Mouse (Mus musculus) heart, embryonic 12.5 days (tissue): Measurements from ENCODE around the gene Gm9495. TPM values are rescaled to one million over a fixed set of nuclear protein-coding genes. Genes with fewer than 3 reads are reported as not detected.
"Not testable (repeated sequence)": the region's sequence is repeated elsewhere in the genome, so short reads cannot be mapped to it uniquely, and the experiment has no call there.

Experiments
- ATAC-seq: fragments of 200-750 bp; cut with Nextera tagmentation; 2 replicates; pipeline ENCODE4 v1.8.0; 2017; ENCODE audit warnings: moderate TSS enrichment, moderate library complexity; ENCODE audit not compliant: insufficient number of reproducible peaks, low FRiP score
- H3K27ac ChIP-seq: fragments of 300-500 bp; sonication (generic); 2 replicates; pipeline ENCODE4 v1.5.1; 2016; ENCODE audit warnings: mild to moderate bottlenecking, moderate library complexity; ENCODE audit not compliant: poor library complexity, severe bottlenecking
- H3K27me3 ChIP-seq: fragments of 300-500 bp; sonication (generic); replicated peaks from 2 replicates; pipeline ENCODE4 v1.6.1; 2016; ENCODE audit warnings: mild to moderate bottlenecking, moderate library complexity
- H3K36me3 ChIP-seq: fragments of 300-500 bp; sonication (generic); 2 replicates; pipeline ENCODE4 v1.6.1; 2016; ENCODE audit warnings: mild to moderate bottlenecking, moderate library complexity
- H3K4me1 ChIP-seq: fragments of 300-500 bp; sonication (generic); replicated peaks from 2 replicates; pipeline ENCODE4 v1.6.1; 2016; ENCODE audit warnings: mild to moderate bottlenecking
- H3K4me2 ChIP-seq: fragments of 300-500 bp; sonication (generic); 2 replicates; pipeline ENCODE4 v1.6.1; 2016; ENCODE audit warnings: mild to moderate bottlenecking, moderate library complexity
- H3K4me3 ChIP-seq: fragments of 300-500 bp; sonication (generic); 2 replicates; pipeline ENCODE4 v1.5.1; 2016; ENCODE audit warnings: mild to moderate bottlenecking
- H3K9ac ChIP-seq: fragments of 300-500 bp; sonication (generic); 2 replicates; pipeline ENCODE4 v1.6.1; 2016; ENCODE audit warnings: mild to moderate bottlenecking, moderate library complexity
- H3K9me3 ChIP-seq: fragments of 300-500 bp; sonication (generic); replicated peaks from 2 replicates; pipeline ENCODE4 v1.6.1; 2016; ENCODE audit warnings: mild to moderate bottlenecking, moderate library complexity
- WGBS: fragments of 180-500 bp; shearing (Covaris S2); methylation state at CpG from one replicate; pipeline ENCODE4 v1.1.7; 2016; 5-methylcytosine and 5-hydroxymethylcytosine counted together
- polyA plus RNA-seq: library from polyadenylated mRNA; unstranded; fragments of >200 nt; fragmentation: Nextera tagmentation; extraction: Ambion mirVana; gene quantifications from 2 replicates; pipeline ENCODE4 v1.2.1, GENCODE M21; 2016

Gene Gm9495
- not detected in 2 replicates for polyA plus RNA-seq

DNA sequence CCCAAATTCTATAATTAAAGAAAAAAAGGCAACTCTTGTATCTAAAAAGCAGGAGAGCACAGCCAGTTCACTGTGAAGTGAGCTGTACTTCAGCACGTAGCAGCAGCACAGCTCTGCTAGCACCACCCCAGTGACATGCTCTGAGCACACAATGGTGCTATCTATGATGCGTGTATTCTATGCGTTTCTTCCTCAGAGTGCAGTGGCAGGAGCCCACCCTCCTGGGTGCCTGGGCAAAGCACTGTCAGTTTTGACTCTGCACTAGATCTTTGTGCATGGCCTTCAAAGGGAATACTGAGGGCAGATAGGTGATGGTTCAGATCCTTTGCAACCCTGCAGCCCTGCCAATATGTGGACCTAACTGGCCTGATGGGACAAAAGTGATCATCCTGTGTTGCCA is at the start of gene Gm9495:
Gene Gm9495 (minus strand): TSS at position 101 of the 400 bp plus-strand sequence.
- not testable (repeated sequence) for H3K27me3 ChIP-seq, H3K9ac ChIP-seq, H3K4me3 ChIP-seq, H3K4me2 ChIP-seq, H3K9me3 ChIP-seq, H3K27ac ChIP-seq, H3K4me1 ChIP-seq, H3K36me3 ChIP-seq, ATAC-seq
- 91% methylated on average over 3 of the region's 3 CpGs for whole genome bisulfite sequencing

DNA sequence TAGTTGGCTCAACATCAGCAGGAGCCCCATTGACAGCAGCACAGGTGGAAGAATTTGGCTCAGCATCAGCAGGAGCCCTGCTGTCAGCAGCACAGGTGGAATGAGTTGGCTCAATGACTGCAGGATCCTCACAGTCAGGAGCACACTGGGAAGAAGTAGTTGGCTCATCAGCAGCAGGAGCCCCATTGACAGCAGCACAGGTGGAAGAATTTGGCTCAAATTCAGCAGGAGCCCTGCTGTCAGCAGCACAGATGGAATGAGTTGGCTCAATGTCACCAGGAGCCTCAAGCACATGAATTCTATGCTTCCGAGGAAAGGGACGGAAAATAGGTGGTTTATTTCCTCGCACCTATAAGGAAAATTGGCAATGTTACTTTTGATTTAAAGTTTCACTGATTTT is 21.6 kb upstream of the Gm9495 start:
- not testable (repeated sequence) for H3K9me3 ChIP-seq, ATAC-seq, H3K27me3 ChIP-seq

DNA sequence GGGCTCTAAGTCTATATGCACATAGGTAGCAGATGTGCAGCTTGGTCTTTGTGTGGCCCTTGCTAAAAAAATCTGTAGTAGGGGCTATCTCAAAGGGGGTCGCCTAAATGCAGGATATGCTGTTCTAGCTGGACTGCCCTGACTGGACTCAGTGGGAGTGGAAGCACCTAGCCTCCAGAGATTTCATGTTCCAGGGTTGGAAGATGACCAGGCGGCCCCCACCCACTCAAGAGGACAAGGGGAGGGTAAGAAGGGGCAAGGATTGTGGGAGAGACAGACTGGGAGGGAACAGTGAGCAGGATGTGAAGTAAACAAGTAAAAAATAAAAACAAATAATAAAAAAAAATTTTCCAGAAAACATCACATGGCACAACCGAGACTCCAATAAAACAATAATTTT is 33.3 kb downstream of the Gm9495 start:
- not testable (repeated sequence) for H3K27ac ChIP-seq, H3K4me3 ChIP-seq, ATAC-seq, H3K9ac ChIP-seq, H3K27me3 ChIP-seq, H3K36me3 ChIP-seq, H3K4me2 ChIP-seq, H3K9me3 ChIP-seq, H3K4me1 ChIP-seq
- WGBS, result 60% methylated on average over 3 of the region's 3 CpGs

More for the DNA sequence above, 21.6 kb upstream of the Gm9495 start:
- H3K4me1 ChIP-seq, H3K9ac ChIP-seq, H3K4me3 ChIP-seq, H3K36me3 ChIP-seq, H3K4me2 ChIP-seq, H3K27ac ChIP-seq: not testable (repeated sequence)
- WGBS, result 63% methylated on average over 3 of the region's 3 CpGs

DNA sequence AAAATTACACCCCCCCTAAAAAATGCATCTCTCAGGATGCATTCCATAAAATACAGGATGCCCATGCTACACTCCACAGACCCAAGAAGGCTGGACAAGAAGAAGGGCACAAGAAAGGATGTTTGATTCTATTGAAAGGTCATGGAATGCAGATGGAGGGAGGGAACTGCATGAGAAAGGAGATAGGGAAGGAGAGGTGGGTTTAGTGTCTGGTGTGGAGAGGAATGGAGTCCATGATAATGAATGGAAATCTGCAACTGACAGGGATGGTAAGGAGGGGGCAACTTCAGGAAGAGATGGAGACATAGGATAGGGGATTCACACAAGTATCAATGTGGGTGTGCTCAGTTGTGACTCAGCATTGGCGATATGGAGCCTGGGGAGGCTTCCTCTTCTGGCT is 39.0 kb downstream of the Gm9495 start:
- Histone ChIP-seq H3K4me2 (no peak overlapping the region), H3K4me1 (no peaks in the 10 kb centered on the region), H3K9ac (no peak overlapping the region), H3K27ac (no peak overlapping the region), H3K27me3 (no peaks in the 10 kb centered on the region), H3K9me3 (no peaks in the 10 kb centered on the region), H3K4me3 (no peak overlapping the region), H3K36me3 (no peaks in the 10 kb centered on the region)
- ATAC-seq, result no peak
- 76% methylated on average over 1 of the region's 1 CpGs for WGBS

DNA sequence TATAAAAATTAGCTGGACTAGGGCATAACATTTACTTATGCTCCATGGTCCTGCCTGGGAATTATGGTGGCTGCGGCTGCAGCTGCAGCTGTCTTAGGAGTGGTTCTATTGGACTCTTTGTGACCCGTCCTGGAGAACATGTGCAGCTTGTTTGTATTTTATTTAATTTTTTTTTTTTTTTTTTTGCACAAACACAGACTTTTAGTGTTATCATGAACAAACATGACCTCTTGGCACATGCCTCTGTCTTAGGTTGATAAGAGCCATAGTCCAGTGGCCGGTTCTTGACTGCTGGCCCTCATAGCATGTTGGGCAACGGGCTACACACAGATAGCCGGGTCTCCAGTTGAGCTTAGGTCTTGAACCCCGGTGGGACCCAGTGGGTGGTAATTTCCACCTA is 48.6 kb downstream of the Gm9495 start:
- Histone ChIP-seq H3K4me2 (no peak overlapping the region), H3K36me3 (no peaks in the 10 kb centered on the region), H3K4me1 (peaks cover 4% of the 10 kb centered on the region; the same call in 1 of the 2 replicates), H3K27me3 (no peaks in the 10 kb centered on the region), H3K4me3 (no peak overlapping the region), H3K27ac (no peak overlapping the region), H3K9me3 (0 out of 2 replicates have a peak, but pooled peaks cover 4% of the 10 kb centered on the region), H3K9ac (no peak overlapping the region)
- no peak for ATAC-seq
- 65% methylated on average over 6 of the region's 6 CpGs for WGBS

DNA sequence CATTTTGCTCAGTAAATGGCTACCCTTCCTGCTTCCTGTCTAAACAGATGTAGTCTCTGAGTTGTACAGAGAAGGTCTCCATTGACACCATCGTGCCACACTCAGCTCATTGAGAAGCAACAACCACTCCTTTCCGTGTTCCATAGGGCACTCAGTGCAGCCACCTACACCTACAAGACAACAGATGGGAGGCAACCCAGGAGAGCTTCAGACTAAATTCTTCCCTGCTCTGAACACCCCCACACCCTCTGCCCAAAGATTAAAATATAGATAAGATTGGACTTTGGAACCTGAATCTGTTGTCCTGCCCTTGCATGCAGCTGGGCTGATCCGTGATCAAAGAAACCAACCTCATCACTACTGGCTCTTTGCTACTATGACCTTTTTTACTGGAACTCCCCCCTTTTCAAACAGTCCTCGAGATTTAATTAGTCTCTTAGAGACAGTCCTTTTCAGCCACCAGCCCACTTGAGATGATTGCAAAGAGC is 53.4 kb downstream of the Gm9495 start:
- peak overlapping the region; percentile 81; the same call in 1 of the 2 replicates for H3K9ac ChIP-seq

DNA sequence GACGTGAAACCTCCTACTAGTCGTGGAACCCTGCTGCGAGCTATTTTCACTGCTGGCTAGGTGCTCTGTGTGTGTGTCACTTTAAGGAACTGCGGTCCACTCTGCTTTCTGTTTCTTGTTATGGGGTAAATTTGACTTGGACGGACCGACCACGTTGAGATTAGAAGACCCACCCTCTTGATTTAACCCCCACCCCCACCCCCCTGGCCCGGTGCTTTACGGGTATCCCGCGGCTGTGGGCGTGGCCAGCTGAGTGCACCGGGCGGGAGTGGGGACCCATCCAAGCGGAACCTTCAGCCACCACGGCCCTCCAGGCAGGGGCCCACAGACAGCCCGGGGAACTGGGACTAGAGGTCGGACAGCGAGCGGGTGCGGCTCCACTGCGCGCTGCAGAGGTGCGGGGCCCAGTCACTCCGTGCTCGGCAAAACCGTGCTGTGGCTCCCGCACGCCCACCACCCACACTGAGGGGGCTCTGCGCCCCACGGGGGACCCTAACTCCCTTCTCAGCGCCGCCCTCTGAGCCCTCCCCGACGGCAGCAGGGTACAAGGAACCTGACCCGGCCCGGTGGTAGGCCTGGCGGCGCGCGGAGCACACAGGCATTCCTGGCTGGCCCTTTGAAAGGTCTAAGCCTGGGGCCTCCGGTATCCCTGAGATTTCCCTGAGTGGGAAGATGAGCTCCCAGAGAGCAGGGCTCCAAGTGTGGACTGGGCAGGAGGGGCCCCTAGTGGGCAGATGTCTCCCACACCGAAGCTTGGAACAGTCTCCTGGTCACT is 54.0 kb downstream of the Gm9495 start:
- ATAC-seq, result peak; percentile 78
- WGBS, result 9% methylated on average over 43 of the region's 43 CpGs
- no peaks in the 10 kb centered on the region for H3K27me3 ChIP-seq
- H3K9ac ChIP-seq, result peak overlapping the region; percentile 81
- peak overlapping the region; percentile 55 for H3K27ac ChIP-seq
- peaks cover 11% of the 10 kb centered on the region for H3K4me1 ChIP-seq
- 0 out of 2 replicates have a peak, but pooled peaks cover 4% of the 10 kb centered on the region for H3K9me3 ChIP-seq
- H3K36me3 ChIP-seq, result no peaks in the 10 kb centered on the region
- peak overlapping the region; percentile 88 for H3K4me2 ChIP-seq
- H3K4me3 ChIP-seq, result peak overlapping the region; percentile 60

More for the DNA sequence above, 53.4 kb downstream of the Gm9495 start:
- WGBS, result 60% methylated on average over 4 of the region's 4 CpGs
- Histone ChIP-seq H3K9me3 (0 out of 2 replicates have a peak, but pooled peaks cover 4% of the 10 kb centered on the region), H3K4me1 (peaks cover 11% of the 10 kb centered on the region; the same call in 1 of the 2 replicates), H3K27ac (no peak overlapping the region), H3K36me3 (no peaks in the 10 kb centered on the region), H3K27me3 (no peaks in the 10 kb centered on the region), H3K4me2 (peak overlapping the region; percentile 88), H3K4me3 (peak overlapping the region; percentile 60)
- no peak for ATAC-seq

DNA sequence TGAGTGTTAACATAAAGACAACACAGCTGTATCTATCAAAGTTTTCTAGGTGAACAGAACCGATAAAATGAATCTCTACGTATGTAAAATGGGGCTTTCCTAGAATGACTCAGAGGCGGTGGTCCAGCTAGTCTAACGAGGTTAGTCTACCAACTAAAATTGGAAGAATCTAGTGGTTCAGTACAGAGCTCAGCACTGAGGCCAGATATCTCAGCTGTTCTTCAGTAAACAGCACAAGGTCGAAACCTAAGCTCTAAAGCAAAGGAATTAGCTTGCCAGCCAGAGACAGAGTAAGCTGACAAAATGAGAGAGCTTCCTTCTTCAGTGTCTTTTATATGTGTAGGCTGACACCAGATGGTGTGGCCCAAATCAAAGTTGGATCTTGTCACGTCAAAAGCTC is 57.2 kb downstream of the Gm9495 start:
- ATAC-seq, result no peak
- Histone ChIP-seq H3K4me2 (no peak overlapping the region), H3K27ac (no peak overlapping the region), H3K9me3 (no peaks in the 10 kb centered on the region), H3K9ac (no peak overlapping the region), H3K27me3 (no peaks in the 10 kb centered on the region), H3K4me1 (peaks cover 17% of the 10 kb centered on the region), H3K4me3 (no peak overlapping the region), H3K36me3 (peaks cover 10% of the 10 kb centered on the region)
- 66% methylated on average over 6 of the region's 6 CpGs for WGBS

DNA sequence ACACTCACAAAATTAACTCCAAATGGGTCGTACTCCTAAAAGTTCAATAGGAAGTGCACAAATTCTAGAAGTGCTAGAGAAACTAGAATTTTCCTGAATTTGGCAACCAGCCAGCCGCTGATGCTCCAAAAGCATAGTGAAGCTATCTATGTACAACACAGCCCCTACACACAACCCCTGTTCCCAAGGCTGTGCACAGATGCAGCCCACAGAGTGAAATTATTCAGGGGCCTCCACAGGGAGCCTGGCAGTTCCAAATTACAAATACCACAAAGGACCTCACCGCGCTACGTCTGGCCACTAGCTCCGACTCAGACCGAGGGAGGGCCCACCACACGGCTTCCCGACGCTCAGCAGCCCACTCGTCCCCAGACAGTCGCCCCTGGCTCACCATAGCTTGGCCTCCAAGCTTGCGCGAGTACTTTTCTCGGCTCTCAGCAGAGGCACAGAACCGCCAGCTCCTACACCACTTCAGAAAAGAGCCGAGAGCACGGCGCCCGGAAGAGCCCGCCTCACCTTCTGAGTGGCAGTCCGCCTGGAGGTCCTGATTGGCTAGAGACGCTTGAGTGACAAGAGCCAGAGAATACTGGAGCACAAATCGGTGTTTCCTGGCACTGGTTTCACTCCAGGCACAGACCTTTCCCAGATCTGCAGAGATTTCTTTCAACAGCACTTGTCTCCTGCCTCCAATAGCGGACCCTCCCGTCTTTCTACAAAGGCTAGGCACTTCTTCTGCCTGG is 58.1 kb downstream of the Gm9495 start:
- WGBS, result under 1% methylated on average over 26 of the region's 26 CpGs
- Histone ChIP-seq H3K27me3 (no peaks in the 10 kb centered on the region), H3K27ac (peak overlapping the region; percentile 98), H3K4me1 (peaks cover 17% of the 10 kb centered on the region), H3K9ac (peak overlapping the region; percentile 94), H3K4me3 (peak overlapping the region; percentile 79), H3K4me2 (peak overlapping the region; percentile 70), H3K9me3 (no peaks in the 10 kb centered on the region), H3K36me3 (peaks cover 12% of the 10 kb centered on the region)
- ATAC-seq, result peak; percentile 94

DNA sequence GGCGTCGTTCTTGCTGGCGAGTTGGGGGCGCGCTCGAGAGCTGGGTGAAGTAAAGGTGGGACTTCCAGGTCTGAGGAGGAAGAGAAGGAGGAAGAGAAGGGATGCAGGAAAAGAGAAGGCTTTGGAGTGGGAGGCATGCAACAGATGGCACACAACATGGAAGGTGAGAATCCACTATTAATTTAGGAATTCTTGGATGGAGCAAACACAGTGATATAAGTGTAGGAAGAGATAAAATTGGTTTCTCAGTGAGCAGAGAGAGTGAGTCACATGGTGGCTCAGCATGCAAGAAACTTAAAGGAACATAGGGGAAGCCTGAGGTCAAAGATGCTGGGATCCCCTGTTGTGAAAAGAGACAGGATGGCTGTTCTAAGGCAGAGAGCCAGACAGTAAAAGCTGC is 69.0 kb downstream of the Gm9495 start:
- H3K4me3 ChIP-seq, result no peak overlapping the region
- H3K36me3 ChIP-seq, result peaks cover 39% of the 10 kb centered on the region
- peaks cover 23% of the 10 kb centered on the region for H3K9me3 ChIP-seq
- no peak overlapping the region for H3K27ac ChIP-seq
- no peaks in the 10 kb centered on the region for H3K27me3 ChIP-seq
- H3K4me2 ChIP-seq, result no peak overlapping the region
- 98% methylated on average over 6 of the region's 6 CpGs for WGBS
- no peak overlapping the region for H3K9ac ChIP-seq
- ATAC-seq, result no peak
- no peaks in the 10 kb centered on the region for H3K4me1 ChIP-seq
